Mouse (Mus musculus) lung, adult 2 months (tissue): ENCODE results near the gene Itgbl1.

ENCODE experiments used
- CTCF ChIP-seq: fragments of 200-500 bp; IDR thresholded peaks from 2 replicates; pipeline ENCODE4 v1.5.1; 2011; ENCODE audit warnings: mild to moderate bottlenecking, low read length, control low read depth; ENCODE audit not compliant: insufficient read depth
- POLR2A ChIP-seq: fragments of 200-500 bp; IDR thresholded peaks from 2 replicates; pipeline ENCODE4 v1.6.1; 2011; ENCODE audit warnings: low read depth, mild to moderate bottlenecking, control low read depth, low read length, borderline replicate concordance; ENCODE audit errors: extremely low read depth

DNA sequence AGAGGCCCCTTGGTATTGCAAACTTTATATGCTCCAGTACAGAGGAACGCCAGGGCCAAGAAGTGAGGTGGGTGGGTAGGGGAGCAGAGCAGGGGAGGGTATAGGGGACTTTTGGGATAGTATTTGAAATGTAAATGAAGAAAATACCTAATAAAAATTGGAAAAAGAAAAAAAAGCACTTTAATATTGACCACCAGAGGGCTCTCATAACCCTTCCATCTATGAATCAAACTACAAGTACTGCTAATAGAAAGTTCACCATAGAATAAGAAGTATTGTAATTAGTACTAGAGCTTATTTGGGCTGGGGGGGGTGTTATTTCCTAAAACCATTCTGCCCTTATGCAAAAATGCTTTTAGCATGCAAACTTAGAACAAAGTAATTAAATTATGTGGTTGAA, 91.2 kb downstream of the Itgbl1 start:
- TF ChIP-seq CTCF (no peak), POLR2A (no peak)
